Mouse (Mus musculus): ENCODE data around the gene Myo16. TPM values are rescaled to one million over a fixed set of nuclear protein-coding genes. Genes with fewer than 3 reads are reported as not detected.

The Myo16 gene
- polyA plus RNA-seq (2017; shearing (Covaris generic)) = 1 to 10 TPM in 1 of 2 experiments, under 1 TPM in 1; 0.11 to 1.3 TPM

GRCm38 (mm10) chr8:10153611-10154438 lies at the start of gene Myo16:
Myo16 (plus strand) TSS chr8:10153911.

Other genes with a start within 250 kb of the Myo16 start
- 1 to 10 TPM; 4.2 to 4.8 TPM for gene Lig4, start 176.2 kb upstream of the Myo16 start, polyA plus RNA-seq (2017; shearing (Covaris generic))
- 10 to 100 TPM; 18.5 to 22.6 TPM for gene Abhd13, start 176.2 kb upstream of the Myo16 start, polyA plus RNA-seq (2017; shearing (Covaris generic))
- gene Tnfsf13b, start 147.4 kb upstream of the Myo16 start, polyA plus RNA-seq (2017; shearing (Covaris generic)) = 10 to 100 TPM in 1 of 2 experiments, 1 to 10 TPM in 1; 5.4 to 13.6 TPM